Mouse (Mus musculus) myocyte (in vitro differentiated cells): Measurements from ENCODE around the gene Klk1b4.

Experiments used
- MAX ChIP-seq: IDR thresholded peaks from one replicate; pipeline ENCODE4 v1.6.1; 2011; ENCODE audit warnings: low read depth, mild to moderate bottlenecking, control low read depth
- MYOD1 ChIP-seq, 3 experiments: IDR thresholded peaks; one replicate each; pipeline ENCODE4 v1.6.1; 2011; ENCODE audit warnings: control low read depth in 2 of 3, low read depth in 2 of 3, mild to moderate bottlenecking in 2 of 3, moderate library complexity in 1 of 3; ENCODE audit not compliant: insufficient read length in 2 of 3, control insufficient read depth in 1 of 3
- POLR2A ChIP-seq: IDR thresholded peaks from one replicate; pipeline ENCODE4 v1.6.1; 2011; ENCODE audit warnings: low read depth, mild to moderate bottlenecking, control low read depth, moderate library complexity; ENCODE audit not compliant: insufficient read length

GRCm38 (mm10) chr7:44225076-44225475 is 17.8 kb downstream of the Klk1b4 start, which contains the start of gene Klk1:
- TF ChIP-seq POLR2A = no peak
- no peak for TF ChIP-seq MYOD1 (IDR thresholded peaks at IDR 0.05; ENCODE audit: control insufficient read depth in 1 of 3, insufficient read length in 2 of 3, low read depth in 2 of 3)
- no peak for TF ChIP-seq MAX
